Mouse (Mus musculus) liver, adult (tissue): ENCODE results near the gene Tnnc2.

ENCODE experiments used
- GATA4 ChIP-seq: IDR thresholded peaks from 2 replicates; pipeline ENCODE4 v1.6.1; 2014; ENCODE audit warnings: mild to moderate bottlenecking, low read length; ENCODE audit not compliant: insufficient replicate concordance

Gene Tnnc2

GRCm38 (mm10) chr2:164803921-164804313 lies 24.1 kb upstream of the Tnnc2 start:
- no peak for TF ChIP-seq GATA4

- TF ChIP-seq GATA4 = peak; percentile 30; the same call in 1 of the 2 replicates
These were observed 23.6 kb upstream of the Tnnc2 start for GRCm38 (mm10) chr2:164803201-164803920.

GRCm38 (mm10) chr2:164800252-164801004 lies 20.7 kb upstream of the Tnnc2 start:
- TF ChIP-seq GATA4 = no peak

- no peak for TF ChIP-seq GATA4
These were observed 16.1 kb upstream of the Tnnc2 start for GRCm38 (mm10) chr2:164795868-164796267.

- TF ChIP-seq GATA4 = peak; percentile 33; the same call in 1 of the 2 replicates
These were observed 14.5 kb upstream of the Tnnc2 start for GRCm38 (mm10) chr2:164794293-164794692.

GRCm38 (mm10) chr2:164793772-164794171 lies 14.0 kb upstream of the Tnnc2 start:
- TF ChIP-seq GATA4 = no peak

- TF ChIP-seq GATA4 = no peak
These were observed 13.5 kb upstream of the Tnnc2 start for GRCm38 (mm10) chr2:164793236-164793635.

- TF ChIP-seq GATA4 = no peak
These were observed 12.8 kb upstream of the Tnnc2 start for GRCm38 (mm10) chr2:164792400-164793190.

- TF ChIP-seq GATA4 = no peak
These were observed 12.1 kb upstream of the Tnnc2 start for GRCm38 (mm10) chr2:164791841-164792261.

- TF ChIP-seq GATA4 = no peak
These were observed 10.7 kb upstream of the Tnnc2 start for GRCm38 (mm10) chr2:164790451-164790850.

GRCm38 (mm10) chr2:164788411-164788810 lies 8.6 kb upstream of the Tnnc2 start:
- TF ChIP-seq GATA4 = no peak

- no peak for TF ChIP-seq GATA4
These were observed 8.0 kb upstream of the Tnnc2 start for GRCm38 (mm10) chr2:164787779-164788178.

- no peak for TF ChIP-seq GATA4
These were observed 7.3 kb upstream of the Tnnc2 start for GRCm38 (mm10) chr2:164787032-164787431.

- TF ChIP-seq GATA4 = no peak
These were observed 6.7 kb upstream of the Tnnc2 start for GRCm38 (mm10) chr2:164786388-164786885.

- peak; percentile 21; the same call in 1 of the 2 replicates for TF ChIP-seq GATA4
These were observed 6.0 kb upstream of the Tnnc2 start, which contains the start of gene Snx21 for GRCm38 (mm10) chr2:164785481-164786387. Gene Snx21 (plus strand): TSS chr2:164785823.
